Mouse (Mus musculus) liver, embryonic 15.5 days (tissue): ENCODE results near the gene D2hgdh. TPM values are rescaled to one million over a fixed set of nuclear protein-coding genes. Genes with fewer than 3 reads are reported as not detected.
"Not testable (repeated sequence)": the region's sequence is repeated elsewhere in the genome, so short reads cannot be mapped to it uniquely, and the experiment has no call there.

Source experiments
- ATAC-seq: fragments of 200-750 bp; cut with Nextera tagmentation; 2 replicates; pipeline ENCODE4 v1.8.0; 2017; ENCODE audit warnings: moderate number of reproducible peaks, mild to moderate bottlenecking, moderate library complexity; ENCODE audit not compliant: insufficient read depth
- H3K27ac ChIP-seq: fragments of 300-500 bp; sonication (generic); replicated peaks from 2 replicates; pipeline ENCODE4 v1.5.1; 2015; ENCODE audit warnings: mild to moderate bottlenecking, inconsistent platforms
- H3K27me3 ChIP-seq: fragments of 300-500 bp; sonication (generic); 2 replicates; pipeline ENCODE4 v1.6.1; 2015; ENCODE audit warnings: mild to moderate bottlenecking, inconsistent platforms
- H3K36me3 ChIP-seq: fragments of 300-500 bp; sonication (generic); replicated peaks from 2 replicates; pipeline ENCODE4 v1.6.1; 2015; ENCODE audit warnings: moderate library complexity, mild to moderate bottlenecking, inconsistent platforms
- H3K4me1 ChIP-seq: fragments of 300-500 bp; sonication (generic); replicated peaks from 2 replicates; pipeline ENCODE4 v1.6.1; 2015; ENCODE audit warnings: inconsistent platforms
- H3K4me2 ChIP-seq: fragments of 300-500 bp; sonication (generic); 2 replicates; pipeline ENCODE4 v1.6.1; 2015; ENCODE audit warnings: moderate library complexity, mild to moderate bottlenecking, inconsistent platforms
- H3K4me3 ChIP-seq: fragments of 300-500 bp; sonication (generic); replicated peaks from 2 replicates; pipeline ENCODE4 v1.5.1; 2015; ENCODE audit warnings: mild to moderate bottlenecking, inconsistent platforms
- H3K9ac ChIP-seq: fragments of 300-500 bp; sonication (generic); 2 replicates; pipeline ENCODE4 v1.6.1; 2015; ENCODE audit warnings: moderate library complexity, mild to moderate bottlenecking, inconsistent platforms
- H3K9me3 ChIP-seq: fragments of 300-500 bp; sonication (generic); replicated peaks from 2 replicates; pipeline ENCODE4 v1.6.1; 2016; ENCODE audit warnings: inconsistent platforms
- WGBS: fragments of 180-500 bp; shearing (Covaris S2); methylation state at CpG from one replicate; pipeline ENCODE4 v1.1.7; 2015; ENCODE audit warnings: mixed read lengths; ENCODE audit not compliant: insufficient replicate concordance; 5-methylcytosine and 5-hydroxymethylcytosine counted together
- polyA plus RNA-seq: library from polyadenylated mRNA; unstranded; fragments of >200 nt; fragmentation: Nextera tagmentation; extraction: Ambion mirVana; gene quantifications from 2 replicates; pipeline ENCODE4 v1.2.1, GENCODE M21; 2015

The D2hgdh gene
- polyA plus RNA-seq, 1 experiment from 2014 or later: 5.7 TPM

GRCm38 (mm10) chr1:93859619-93860018 is 34.9 kb downstream of the D2hgdh start:
- Histone ChIP-seq H3K9me3 (no peaks in the 10 kb centered on the region), H3K9ac (no peak overlapping the region), H3K4me3 (no peak overlapping the region), H3K27me3 (no peaks in the 10 kb centered on the region), H3K4me2 (no peak overlapping the region), H3K27ac (no peak overlapping the region), H3K4me1 (no peaks in the 10 kb centered on the region), H3K36me3 (no peaks in the 10 kb centered on the region)
- no peak for ATAC-seq

GRCm38 (mm10) chr1:93861048-93861447 is 36.3 kb downstream of the D2hgdh start, which contains the start of gene Gal3st2:
Gene Gal3st2, plus strand, starts transcription at chr1:93861306.
- H3K36me3 ChIP-seq, H3K27me3 ChIP-seq, H3K4me1 ChIP-seq, H3K4me2 ChIP-seq, H3K9me3 ChIP-seq, ATAC-seq, H3K27ac ChIP-seq, H3K4me3 ChIP-seq, H3K9ac ChIP-seq: not testable (repeated sequence)
- WGBS: 32% methylated on average over 2 of the region's 2 CpGs

GRCm38 (mm10) chr1:93871594-93872105 is 46.9 kb downstream of the D2hgdh start:
- ATAC-seq, H3K9me3 ChIP-seq, H3K36me3 ChIP-seq, H3K4me3 ChIP-seq, H3K4me1 ChIP-seq, H3K27ac ChIP-seq, H3K27me3 ChIP-seq, H3K9ac ChIP-seq, H3K4me2 ChIP-seq: not testable (repeated sequence)
- WGBS: no CpG with 5 or more reads among the region's 1 CpGs

- H3K9ac ChIP-seq, H3K4me1 ChIP-seq, H3K4me3 ChIP-seq, ATAC-seq, H3K36me3 ChIP-seq, H3K27ac ChIP-seq, H3K4me2 ChIP-seq, H3K27me3 ChIP-seq, H3K9me3 ChIP-seq: not testable (repeated sequence)
- 82% methylated on average over 17 of the region's 22 CpGs for WGBS
These were observed 49.7 kb downstream of the D2hgdh start for GRCm38 (mm10) chr1:93874405-93874804.

GRCm38 (mm10) chr1:93881778-93882177 is 57.1 kb downstream of the D2hgdh start:
- WGBS: no CpG with 5 or more reads among the region's 11 CpGs
- not testable (repeated sequence) for ATAC-seq, H3K36me3 ChIP-seq, H3K4me2 ChIP-seq, H3K9me3 ChIP-seq, H3K9ac ChIP-seq, H3K4me3 ChIP-seq, H3K27ac ChIP-seq, H3K27me3 ChIP-seq, H3K4me1 ChIP-seq

- H3K9me3 ChIP-seq, H3K36me3 ChIP-seq, H3K4me3 ChIP-seq, H3K4me1 ChIP-seq, ATAC-seq, H3K27ac ChIP-seq, H3K27me3 ChIP-seq, H3K9ac ChIP-seq, H3K4me2 ChIP-seq: not testable (repeated sequence)
- WGBS: 36% methylated on average over 1 of the region's 1 CpGs
These were observed 66.2 kb downstream of the D2hgdh start for GRCm38 (mm10) chr1:93890936-93891335.

- H3K9ac ChIP-seq, ATAC-seq, H3K36me3 ChIP-seq, H3K4me3 ChIP-seq, H3K27ac ChIP-seq, H3K27me3 ChIP-seq, H3K4me1 ChIP-seq, H3K9me3 ChIP-seq, H3K4me2 ChIP-seq: not testable (repeated sequence)
- WGBS: no CpG with 5 or more reads among the region's 1 CpGs
These were observed 72.7 kb downstream of the D2hgdh start for GRCm38 (mm10) chr1:93897395-93897794.

GRCm38 (mm10) chr1:93901291-93901690 is 76.6 kb downstream of the D2hgdh start:
- H3K27me3 ChIP-seq, H3K4me2 ChIP-seq, H3K9me3 ChIP-seq, H3K36me3 ChIP-seq, ATAC-seq, H3K4me3 ChIP-seq, H3K27ac ChIP-seq, H3K4me1 ChIP-seq, H3K9ac ChIP-seq: not testable (repeated sequence)
- 46% methylated on average over 4 of the region's 5 CpGs for WGBS

Other genes with a start within 250 kb of the D2hgdh start
- 44.7 and 51.2 TPM in 2 replicates for gene Stk25, start 166.2 kb upstream of the D2hgdh start, polyA plus RNA-seq
- 3.7 and 4.9 TPM in 2 replicates for gene Bok, start 139.2 kb upstream of the D2hgdh start, polyA plus RNA-seq
- 57.2 and 59.9 TPM in 2 replicates for gene Atg4b, start 73.4 kb upstream of the D2hgdh start, polyA plus RNA-seq
- gene Thap4, start 70.0 kb upstream of the D2hgdh start, polyA plus RNA-seq: 10.9 and 12.3 TPM in 2 replicates
- 110 and 114 TPM in 2 replicates for gene Dtymk, start 23.0 kb upstream of the D2hgdh start, polyA plus RNA-seq
- 9.4 TPM in 2 replicates for gene Ing5, start 20.9 kb upstream of the D2hgdh start, polyA plus RNA-seq
- gene Gal3st2, start 36.4 kb downstream of the D2hgdh start, polyA plus RNA-seq: not detected in 2 replicates
- not detected in 2 replicates for gene Gal3st2b, start 93.4 kb downstream of the D2hgdh start, polyA plus RNA-seq
- gene Gal3st2c, start 165.6 kb downstream of the D2hgdh start, polyA plus RNA-seq: not detected in 2 replicates
- not detected in 2 replicates for gene Neu4, start 195.5 kb downstream of the D2hgdh start, polyA plus RNA-seq
- gene Pdcd1, start 227.6 kb downstream of the D2hgdh start, polyA plus RNA-seq: 0.07 TPM in 1 of 2 replicates, not detected in the other